Mouse (Mus musculus) heart, embryonic 10.5 days (tissue): ENCODE results near the gene Atp1a2. TPM values are rescaled to one million over a fixed set of nuclear protein-coding genes. Genes with fewer than 3 reads are reported as not detected.

Experiments
- DNase-seq: peaks from one replicate; pipeline ENCODE4 v3.0.0-alpha.2; 2017; ENCODE audit warnings: low spot score
- H3K27ac ChIP-seq: fragments of 300-500 bp; sonication (generic); 2 replicates; pipeline ENCODE4 v1.5.1; 2016; ENCODE audit warnings: mild to moderate bottlenecking
- H3K27me3 ChIP-seq: fragments of 300-500 bp; sonication (generic); 2 replicates; pipeline ENCODE4 v1.6.1; 2016; ENCODE audit warnings: mild to moderate bottlenecking; ENCODE audit not compliant: poor library complexity, insufficient read depth, severe bottlenecking
- H3K36me3 ChIP-seq: fragments of 300-500 bp; sonication (generic); 2 replicates; pipeline ENCODE4 v1.6.1; 2016; ENCODE audit warnings: mild to moderate bottlenecking, moderate library complexity
- H3K4me1 ChIP-seq: fragments of 300-500 bp; sonication (generic); 2 replicates; pipeline ENCODE4 v1.6.1; 2016; ENCODE audit warnings: mild to moderate bottlenecking
- H3K4me3 ChIP-seq: fragments of 300-500 bp; sonication (generic); 2 replicates; pipeline ENCODE4 v1.5.1; 2016; ENCODE audit warnings: mild to moderate bottlenecking, moderate library complexity
- H3K9me3 ChIP-seq: fragments of 300-500 bp; sonication (generic); 2 replicates; pipeline ENCODE4 v1.6.1; 2016; ENCODE audit warnings: mild to moderate bottlenecking, moderate library complexity
- WGBS: fragments of 180-500 bp; shearing (Covaris S2); methylation state at CpG from one replicate; pipeline ENCODE4 v1.1.7; 2016; 5-methylcytosine and 5-hydroxymethylcytosine counted together
- polyA plus RNA-seq: library from polyadenylated mRNA; unstranded; fragments of >200 nt; fragmentation: Nextera tagmentation; extraction: Ambion mirVana; gene quantifications from 2 replicates; pipeline ENCODE4 v1.2.1, GENCODE M21; 2016

Atp1a2 gene
- polyA plus RNA-seq, 1 experiment from 2014 or later, result 8.7 TPM

DNA sequence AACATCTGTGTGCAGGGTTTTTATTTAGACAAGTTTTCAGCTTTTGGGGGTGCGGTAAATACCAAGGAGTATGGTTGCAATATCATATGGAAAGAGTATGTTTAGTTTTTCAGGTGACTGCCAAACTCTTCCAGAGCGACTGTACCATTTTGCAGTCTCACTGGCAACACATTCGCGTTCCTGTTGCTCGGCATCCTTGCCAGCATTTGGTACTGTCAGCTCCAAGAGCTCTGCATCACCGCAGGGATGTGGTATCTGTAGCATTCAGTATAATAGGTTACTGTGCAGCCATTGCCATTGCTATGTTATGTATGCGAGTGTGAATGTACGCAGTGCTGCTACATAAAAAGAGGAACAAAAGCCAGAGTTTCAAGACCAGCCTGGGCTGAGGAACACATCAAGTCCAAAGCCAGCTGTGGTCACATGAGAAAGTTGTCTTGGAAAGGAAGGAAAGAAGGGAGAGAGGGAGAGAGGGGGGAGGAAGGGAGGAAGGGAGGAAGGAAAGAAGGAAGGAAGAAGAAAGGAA, 33.6 kb upstream of the Atp1a2 start:
- 70% methylated on average over 8 of the region's 8 CpGs for WGBS
- Histone ChIP-seq H3K27me3 (peaks cover 93% of the 10 kb centered on the region), H3K27ac (no peak overlapping the region), H3K9me3 (no peaks in the 10 kb centered on the region), H3K4me1 (peaks cover 6% of the 10 kb centered on the region), H3K36me3 (no peaks in the 10 kb centered on the region), H3K4me3 (no peak overlapping the region)
- no peak for DNase-seq

DNA sequence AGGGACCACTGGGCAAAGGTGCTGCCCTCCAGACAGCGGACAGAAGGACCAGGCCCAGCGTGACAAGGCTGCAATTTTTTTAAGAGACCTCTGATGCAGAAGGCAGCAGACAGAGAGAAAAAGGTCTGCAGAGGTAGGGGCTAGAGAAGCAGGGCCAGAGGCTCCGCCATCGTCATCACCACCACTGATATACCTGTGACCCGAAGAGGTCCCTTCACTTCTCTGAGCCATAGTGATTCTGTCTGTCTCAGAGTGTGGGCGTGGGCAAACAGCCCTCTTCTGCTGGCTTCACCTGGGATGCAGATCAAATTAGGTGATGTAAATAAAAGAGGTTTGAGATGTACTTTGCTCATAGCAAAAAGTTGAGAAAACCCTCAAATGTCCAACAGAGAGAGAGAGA, 31.8 kb upstream of the Atp1a2 start:
- Histone ChIP-seq H3K4me3 (no peak overlapping the region), H3K27me3 (peaks cover 95% of the 10 kb centered on the region), H3K27ac (no peak overlapping the region), H3K9me3 (no peaks in the 10 kb centered on the region), H3K36me3 (no peaks in the 10 kb centered on the region), H3K4me1 (peaks cover 17% of the 10 kb centered on the region)
- DNase-seq, result no peak
- 73% methylated on average over 6 of the region's 6 CpGs for WGBS

DNA sequence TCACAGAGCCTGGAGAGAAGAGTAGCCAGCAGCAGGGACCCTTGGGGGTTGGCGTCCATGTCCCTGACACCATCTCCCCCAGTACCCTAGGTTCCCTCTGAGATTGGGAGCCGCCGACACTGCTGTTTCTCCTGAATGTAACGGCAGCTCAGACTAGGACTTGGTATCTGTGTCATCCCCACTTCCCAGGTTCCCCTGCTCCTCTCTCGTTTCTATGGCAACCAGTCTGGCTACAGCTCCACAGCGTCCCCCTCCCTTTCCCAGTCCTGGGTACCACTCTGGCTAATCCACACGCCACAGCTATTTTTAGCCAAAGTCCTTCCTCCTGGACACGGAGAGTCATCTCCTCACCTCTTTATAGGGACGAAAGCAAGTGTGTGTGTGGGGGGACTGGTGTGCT, 31.3 kb upstream of the Atp1a2 start, which contains the start of gene Kcnj9:
Gene Kcnj9, minus strand, starts transcription at position 188 of the 400 bp plus-strand sequence.
- Histone ChIP-seq H3K27ac (no peak within 1 kb of the TSS), H3K4me3 (no peak within 1 kb of the TSS), H3K4me1 (peaks cover 17% of the 10 kb centered on the region), H3K36me3 (no peaks in the 10 kb centered on the region), H3K9me3 (no peaks in the 10 kb centered on the region), H3K27me3 (peaks cover 96% of the 10 kb centered on the region)
- WGBS, result 26% methylated on average over 9 of the region's 9 CpGs
- DNase-seq, result no peak

DNA sequence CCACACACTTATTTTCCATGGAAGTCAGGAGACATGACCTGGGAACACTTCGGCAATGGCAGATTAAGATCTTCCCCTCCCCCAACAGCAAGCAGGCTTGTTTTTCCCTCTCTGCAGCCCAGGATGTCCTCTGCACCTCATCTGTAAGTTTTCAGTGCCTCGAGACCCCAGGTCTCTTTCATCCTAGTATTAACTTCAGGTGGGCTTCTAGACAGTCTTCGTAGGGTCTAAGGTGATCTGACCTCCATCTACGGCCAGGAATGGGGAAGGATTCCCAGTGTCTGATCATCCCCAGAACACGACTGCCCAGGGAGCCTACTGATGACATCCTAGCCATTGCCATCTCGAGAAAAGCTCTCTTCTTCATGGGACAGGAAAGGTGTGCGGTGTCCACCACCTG, 30.6 kb upstream of the Atp1a2 start:
- DNase-seq, result no peak
- no peaks in the 10 kb centered on the region for H3K36me3 ChIP-seq
- H3K4me3 ChIP-seq, result no peak overlapping the region
- no peak overlapping the region for H3K27ac ChIP-seq
- no peaks in the 10 kb centered on the region for H3K9me3 ChIP-seq
- H3K4me1 ChIP-seq, result peaks cover 17% of the 10 kb centered on the region
- WGBS, result 72% methylated on average over 7 of the region's 7 CpGs
- H3K27me3 ChIP-seq, result peaks cover 93% of the 10 kb centered on the region

DNA sequence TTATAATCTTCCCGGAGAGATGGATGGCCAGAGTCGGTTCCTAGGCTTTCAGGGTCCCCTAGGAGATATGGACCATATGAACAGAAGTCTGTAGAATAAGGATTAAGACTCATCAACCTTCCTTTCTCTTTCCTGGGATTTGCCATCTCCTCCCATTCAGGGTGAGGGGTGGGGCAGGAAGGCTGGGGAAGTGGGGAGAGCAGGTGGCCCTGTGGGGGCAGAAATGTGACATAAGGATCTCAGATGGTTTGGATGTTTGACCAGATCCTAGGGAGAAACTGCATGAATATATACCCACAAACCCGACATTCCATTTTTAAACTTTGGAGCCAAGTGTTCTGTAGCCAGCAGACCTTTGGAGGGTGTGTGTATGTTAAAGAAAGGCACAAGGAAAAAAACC, 30.2 kb upstream of the Atp1a2 start:
- peaks cover 93% of the 10 kb centered on the region for H3K27me3 ChIP-seq
- 74% methylated on average over 3 of the region's 3 CpGs for WGBS
- no peak overlapping the region for H3K27ac ChIP-seq
- DNase-seq, result no peak
- H3K36me3 ChIP-seq, result no peaks in the 10 kb centered on the region
- no peaks in the 10 kb centered on the region for H3K9me3 ChIP-seq
- peaks cover 17% of the 10 kb centered on the region for H3K4me1 ChIP-seq
- H3K4me3 ChIP-seq, result no peak overlapping the region

DNA sequence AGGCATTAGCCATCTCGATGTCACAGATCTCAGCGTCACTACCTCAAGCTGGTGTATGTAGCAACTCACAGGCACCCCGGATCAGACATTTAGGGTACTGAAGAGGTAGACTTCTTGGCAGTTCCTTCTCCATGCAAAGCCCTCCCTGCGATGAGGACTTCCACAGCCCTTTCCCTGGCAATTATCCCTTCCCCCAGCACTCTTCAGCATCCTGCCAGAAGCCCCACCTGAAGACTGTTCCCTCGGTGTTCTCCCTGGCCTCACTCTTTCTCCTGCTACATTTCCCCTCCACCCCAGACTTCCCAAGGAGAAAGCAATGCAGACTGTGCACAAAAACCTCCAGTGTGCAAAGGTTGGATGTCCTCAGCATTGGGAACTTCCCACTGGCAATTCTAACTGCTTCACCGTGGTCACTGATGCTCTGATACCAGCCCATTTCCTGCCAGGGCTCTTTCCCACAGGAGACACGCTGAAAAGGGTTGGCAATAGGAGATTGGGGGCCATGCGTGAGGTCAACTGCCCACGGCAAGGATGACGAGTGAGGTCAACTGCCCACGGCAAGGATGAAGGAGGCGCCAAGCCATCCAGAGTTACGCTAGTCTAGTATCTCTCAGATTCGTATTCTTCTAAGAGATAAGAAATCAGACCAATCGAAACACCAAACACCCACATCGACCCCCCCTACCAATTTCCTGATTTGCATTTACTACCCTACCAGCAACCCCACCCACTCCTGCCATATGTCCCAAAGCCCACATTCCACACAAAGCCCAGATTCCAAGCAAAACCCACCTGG, 29.5 kb upstream of the Atp1a2 start:
- H3K4me1 ChIP-seq, result peaks cover 22% of the 10 kb centered on the region
- no peaks in the 10 kb centered on the region for H3K9me3 ChIP-seq
- H3K36me3 ChIP-seq, result no peaks in the 10 kb centered on the region
- no peak for DNase-seq
- WGBS, result 80% methylated on average over 16 of the region's 16 CpGs
- peaks cover 93% of the 10 kb centered on the region for H3K27me3 ChIP-seq
- no peak overlapping the region for H3K27ac ChIP-seq
- no peak overlapping the region for H3K4me3 ChIP-seq

DNA sequence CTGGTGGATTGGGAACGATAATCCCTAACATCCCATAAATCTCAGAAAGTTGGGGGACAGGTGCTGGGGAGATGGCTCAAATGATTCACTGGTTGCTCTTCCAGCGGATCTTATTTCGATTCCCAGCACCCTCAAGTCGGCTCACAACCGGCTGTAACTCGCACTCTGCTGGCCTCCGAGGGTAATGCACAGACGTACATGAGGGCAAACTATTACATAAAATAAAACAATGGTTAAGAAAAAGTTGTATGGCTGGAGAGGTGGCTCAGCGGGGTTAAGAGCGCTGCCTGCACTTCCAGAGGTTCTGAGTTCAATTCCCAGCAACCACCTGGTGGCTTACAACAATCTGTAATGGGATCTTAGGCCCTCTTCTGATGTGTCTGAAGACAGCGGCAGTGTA, 28.8 kb upstream of the Atp1a2 start:
- 44% methylated on average over 11 of the region's 11 CpGs for WGBS
- no peak for DNase-seq
- peaks cover 22% of the 10 kb centered on the region for H3K4me1 ChIP-seq
- H3K36me3 ChIP-seq, result no peaks in the 10 kb centered on the region
- H3K9me3 ChIP-seq, result no peaks in the 10 kb centered on the region
- peaks cover 97% of the 10 kb centered on the region for H3K27me3 ChIP-seq
- peak overlapping the region; percentile 63 for H3K4me3 ChIP-seq
- no peak overlapping the region for H3K27ac ChIP-seq

DNA sequence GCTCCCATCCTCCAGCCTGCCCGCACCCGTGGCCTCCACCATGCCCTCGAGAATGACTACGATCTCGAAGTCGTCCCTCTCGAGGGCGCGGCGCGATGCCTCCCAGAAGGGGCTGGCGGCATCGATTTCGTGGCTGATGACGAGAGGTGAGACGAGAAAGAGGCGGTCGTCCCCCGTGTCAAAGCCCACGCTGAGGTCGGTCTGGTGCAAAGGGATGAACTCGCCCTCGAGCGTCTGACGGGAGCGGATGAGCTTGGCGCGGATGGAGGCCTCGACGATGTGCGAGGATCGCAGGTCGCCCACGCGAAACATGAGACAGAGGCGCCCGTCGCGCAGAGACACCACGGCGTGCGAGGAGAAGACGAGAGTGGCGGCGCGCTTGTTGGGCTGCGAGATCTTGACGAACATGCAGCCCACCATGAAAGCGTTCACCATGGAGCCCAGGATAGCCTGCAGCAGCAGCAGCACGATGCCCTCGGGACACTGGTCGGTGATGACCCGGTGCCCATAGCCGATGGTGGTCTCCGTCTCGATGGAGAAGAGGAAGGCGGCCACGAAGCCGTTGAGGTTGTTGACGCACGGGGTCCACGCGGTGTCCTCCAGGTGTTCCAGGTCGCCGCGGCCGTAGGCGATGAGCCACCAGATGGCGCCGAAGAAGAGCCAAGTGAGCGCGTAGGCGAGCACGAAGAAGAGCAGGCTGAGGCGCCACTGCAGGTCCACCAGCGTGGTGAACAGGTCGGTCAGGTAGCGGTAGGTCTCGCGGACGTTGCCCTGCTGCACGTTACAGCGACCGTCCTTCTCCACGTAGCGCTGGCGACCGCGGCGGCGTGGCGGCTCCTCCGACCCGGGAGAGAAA, 28.0 kb upstream of the Atp1a2 start:
- no peaks in the 10 kb centered on the region for H3K9me3 ChIP-seq
- peak; percentile 85 for DNase-seq
- H3K4me1 ChIP-seq, result peaks cover 22% of the 10 kb centered on the region
- 18% methylated on average over 94 of the region's 94 CpGs for WGBS
- H3K27ac ChIP-seq, result 0 out of 2 replicates have a peak overlapping the region, but pooled peaks have one; percentile 24
- peak overlapping the region; percentile 63 for H3K4me3 ChIP-seq
- peaks cover 97% of the 10 kb centered on the region for H3K27me3 ChIP-seq
- H3K36me3 ChIP-seq, result no peaks in the 10 kb centered on the region

DNA sequence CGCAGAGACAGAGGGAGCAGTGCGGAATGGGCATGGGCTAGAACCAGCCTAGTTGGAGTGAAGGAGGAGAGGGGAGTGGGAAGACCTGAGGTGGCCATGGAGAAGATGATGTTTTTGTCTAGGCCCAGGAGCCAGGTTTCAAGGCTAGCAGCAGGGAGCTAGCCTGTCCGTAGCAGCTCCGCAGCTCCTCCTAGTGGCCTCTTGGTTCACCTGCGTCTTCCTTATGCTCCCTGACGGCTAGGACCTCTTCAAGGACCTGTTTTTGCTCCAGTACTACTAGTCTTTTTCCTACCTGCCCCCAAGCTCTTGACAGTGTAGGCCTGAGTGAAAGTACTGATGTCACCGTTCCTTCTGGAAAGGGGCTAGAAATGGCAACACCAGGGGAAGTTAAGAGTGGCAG, 26.9 kb upstream of the Atp1a2 start:
- Histone ChIP-seq H3K4me1 (peaks cover 22% of the 10 kb centered on the region), H3K9me3 (no peaks in the 10 kb centered on the region), H3K27me3 (peaks cover 96% of the 10 kb centered on the region), H3K27ac (no peak overlapping the region), H3K4me3 (no peak overlapping the region), H3K36me3 (no peaks in the 10 kb centered on the region)
- DNase-seq, result peak; percentile 87
- 9% methylated on average over 7 of the region's 7 CpGs for WGBS

DNA sequence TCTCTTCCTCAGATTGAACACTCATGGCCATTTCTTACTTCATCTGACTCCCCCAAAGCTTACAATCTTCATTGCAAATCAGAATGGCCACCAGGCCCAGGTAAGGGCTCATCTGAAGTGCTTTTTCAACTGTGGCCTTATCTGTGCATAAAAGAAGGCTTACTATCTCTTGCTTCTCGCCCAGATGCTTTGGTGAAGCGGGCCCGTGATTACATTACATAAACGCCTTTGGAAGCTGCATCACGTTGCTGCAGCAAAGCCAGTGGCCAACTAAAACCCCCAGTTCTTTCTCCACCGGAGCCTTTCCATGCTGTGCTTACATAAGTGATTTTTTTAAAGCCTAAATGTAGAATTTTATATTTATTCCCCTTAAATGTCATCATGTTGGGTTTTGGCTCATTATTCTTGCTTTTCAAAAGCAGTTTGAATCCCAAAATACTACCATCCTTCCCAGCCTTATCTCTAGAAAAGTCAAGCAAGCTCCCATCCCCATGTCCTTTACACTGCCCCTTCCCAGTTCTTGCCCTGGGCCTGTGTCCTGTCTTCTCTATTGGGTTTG, 26.0 kb upstream of the Atp1a2 start:
- Histone ChIP-seq H3K4me1 (peaks cover 16% of the 10 kb centered on the region), H3K36me3 (0 out of 2 replicates have a peak, but pooled peaks cover 3% of the 10 kb centered on the region), H3K9me3 (no peaks in the 10 kb centered on the region), H3K27me3 (peaks cover 96% of the 10 kb centered on the region), H3K4me3 (no peak overlapping the region), H3K27ac (no peak overlapping the region)
- WGBS, result 47% methylated on average over 6 of the region's 6 CpGs
- DNase-seq, result no peak

DNA sequence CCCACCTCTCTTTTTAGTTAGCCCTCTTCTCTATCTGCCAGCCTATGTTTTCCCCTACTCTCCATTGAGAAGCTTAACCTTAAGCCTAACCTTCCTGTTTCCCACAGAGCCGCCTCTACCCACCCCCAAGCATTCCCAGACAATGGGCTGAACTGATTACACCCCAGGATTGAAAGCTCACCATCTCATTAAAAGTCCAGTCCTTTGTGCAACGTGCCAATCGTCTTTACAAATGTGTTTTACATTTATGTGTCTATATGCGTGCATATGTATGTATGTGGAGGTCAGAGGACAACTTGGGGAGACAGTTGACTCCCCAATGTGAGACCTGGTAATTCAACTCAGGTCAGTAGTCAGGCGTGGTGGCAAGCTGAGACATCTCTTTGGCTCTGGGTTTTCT, 25.4 kb upstream of the Atp1a2 start:
- 33% methylated on average over 5 of the region's 5 CpGs for whole genome bisulfite sequencing
- H3K4me3 ChIP-seq, result no peak overlapping the region
- H3K27me3 ChIP-seq, result peaks cover 96% of the 10 kb centered on the region
- no peak overlapping the region for H3K27ac ChIP-seq
- no peak for DNase-seq
- no peaks in the 10 kb centered on the region for H3K9me3 ChIP-seq
- peaks cover 19% of the 10 kb centered on the region for H3K4me1 ChIP-seq
- peaks cover 8% of the 10 kb centered on the region; the same call in 1 of the 2 replicates for H3K36me3 ChIP-seq

DNA sequence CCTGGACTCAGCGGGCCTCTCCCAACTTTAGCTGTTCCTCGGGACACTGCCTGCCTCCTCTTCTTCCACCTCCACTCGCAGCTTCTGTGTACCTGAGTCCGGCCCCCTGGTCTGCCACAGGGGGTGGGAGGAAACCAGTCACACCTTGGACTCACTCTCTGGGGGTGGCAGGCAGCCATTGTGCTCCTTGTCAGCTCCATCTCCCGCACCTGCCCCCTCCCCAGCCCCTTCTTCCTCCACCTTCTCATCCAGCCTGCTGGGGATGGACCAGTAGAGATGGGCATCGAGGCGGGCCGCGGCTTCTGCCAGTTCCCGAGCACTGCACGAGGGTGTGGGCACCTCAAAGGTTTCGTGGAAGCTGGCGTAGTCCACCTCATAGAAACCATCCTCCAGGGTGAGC, 24.9 kb upstream of the Atp1a2 start:
- H3K9me3 ChIP-seq, result no peaks in the 10 kb centered on the region
- 44% methylated on average over 13 of the region's 13 CpGs for WGBS
- H3K4me3 ChIP-seq, result no peak overlapping the region
- DNase-seq, result no peak
- H3K36me3 ChIP-seq, result peaks cover 10% of the 10 kb centered on the region; the same call in 1 of the 2 replicates
- peaks cover 21% of the 10 kb centered on the region for H3K4me1 ChIP-seq
- H3K27me3 ChIP-seq, result peaks cover 96% of the 10 kb centered on the region
- H3K27ac ChIP-seq, result peak overlapping the region; percentile 42; the same call in 1 of the 2 replicates
